Mouse (Mus musculus) stomach, postnatal 0 days (tissue): Measurements from ENCODE around the gene Ggt6. TPM values are rescaled to one million over a fixed set of nuclear protein-coding genes. Genes with fewer than 3 reads are reported as not detected.

Experiments used
- ATAC-seq: fragments of 200-750 bp; cut with Nextera tagmentation; 2 replicates; pipeline ENCODE4 v1.8.0; 2017; ENCODE audit not compliant: low FRiP score, low TSS enrichment
- DNase-seq: peaks from one replicate; pipeline ENCODE4 v3.0.0-alpha.2; 2016; ENCODE audit warnings: low spot score
- H3K27ac ChIP-seq: fragments of 300-500 bp; sonication (generic); replicated peaks from 2 replicates; pipeline ENCODE4 v1.5.1; 2014; ENCODE audit warnings: mild to moderate bottlenecking, control low read depth
- H3K27me3 ChIP-seq: fragments of 300-500 bp; sonication (generic); 2 replicates; pipeline ENCODE4 v1.6.1; 2014; ENCODE audit warnings: low read length; ENCODE audit not compliant: control insufficient read depth, insufficient read depth
- H3K36me3 ChIP-seq: fragments of 300-500 bp; sonication (generic); 2 replicates; pipeline ENCODE4 v1.6.1; 2014; ENCODE audit warnings: low read length, mixed read lengths; ENCODE audit not compliant: control insufficient read depth, insufficient read depth
- H3K4me1 ChIP-seq: fragments of 300-500 bp; sonication (generic); replicated peaks from 2 replicates; pipeline ENCODE4 v1.6.1; 2014; ENCODE audit warnings: antibody characterized with exemption; ENCODE audit not compliant: control insufficient read depth, insufficient read depth
- H3K4me2 ChIP-seq: fragments of 300-500 bp; sonication (generic); replicated peaks from 2 replicates; pipeline ENCODE4 v1.6.1; 2014; ENCODE audit warnings: low read depth, mild to moderate bottlenecking, control low read depth, moderate library complexity
- H3K4me3 ChIP-seq: fragments of 300-500 bp; sonication (generic); 2 replicates; pipeline ENCODE4 v1.5.1; 2014; ENCODE audit warnings: low read depth, low read length, control low read depth
- H3K9ac ChIP-seq: fragments of 300-500 bp; sonication (generic); 2 replicates; pipeline ENCODE4 v1.6.1; 2014; ENCODE audit warnings: mild to moderate bottlenecking, low read length, control low read depth, mixed read lengths
- H3K9me3 ChIP-seq: fragments of 300-500 bp; sonication (generic); 2 replicates; pipeline ENCODE4 v1.6.1; 2016; ENCODE audit warnings: low read length; ENCODE audit not compliant: control insufficient read depth
- CTCF ChIP-seq: IDR thresholded peaks from 2 replicates; pipeline ENCODE4 v1.5.1; 2016; ENCODE audit warnings: antibody characterized with exemption, low read depth, mild to moderate bottlenecking, moderate library complexity
- EP300 ChIP-seq: optimal IDR thresholded peaks from 2 replicates; pipeline ENCODE3; 2016; ENCODE audit warnings: antibody characterized with exemption
- WGBS: fragments of 180-500 bp; shearing (Covaris S2); extraction: QIAGEN DNeasy Blood & Tissue Kit; methylation state at CpG from one replicate; pipeline ENCODE4 v1.1.7; 2014; 5-methylcytosine and 5-hydroxymethylcytosine counted together
- polyA plus RNA-seq: library from polyadenylated mRNA; unstranded; fragments of >200 nt; fragmentation: Nextera tagmentation; extraction: Ambion mirVana; gene quantifications from 2 replicates; pipeline ENCODE4 v1.2.1, GENCODE M21; 2015

Ggt6 gene
- polyA plus RNA-seq, 1 experiment from 2014 or later: 13.0 TPM

- no peaks in the 10 kb centered on the region for H3K36me3 ChIP-seq
- no peak overlapping the region for H3K4me2 ChIP-seq
- TF ChIP-seq EP300: no peak
- TF ChIP-seq CTCF: no peak
- H3K27ac ChIP-seq: no peak overlapping the region
- 83% methylated on average over 6 of the region's 6 CpGs for WGBS
- H3K4me1 ChIP-seq: no peaks in the 10 kb centered on the region
- no peak overlapping the region for H3K4me3 ChIP-seq
- ATAC-seq (no peak), DNase-seq (no peak)
- H3K9ac ChIP-seq: no peak overlapping the region
- H3K27me3 ChIP-seq: no peaks in the 10 kb centered on the region
- H3K9me3 ChIP-seq: no peaks in the 10 kb centered on the region
Measured at GRCm38 (mm10) chr11:72419006-72419405, 16.3 kb upstream of the Ggt6 start.

DNA sequence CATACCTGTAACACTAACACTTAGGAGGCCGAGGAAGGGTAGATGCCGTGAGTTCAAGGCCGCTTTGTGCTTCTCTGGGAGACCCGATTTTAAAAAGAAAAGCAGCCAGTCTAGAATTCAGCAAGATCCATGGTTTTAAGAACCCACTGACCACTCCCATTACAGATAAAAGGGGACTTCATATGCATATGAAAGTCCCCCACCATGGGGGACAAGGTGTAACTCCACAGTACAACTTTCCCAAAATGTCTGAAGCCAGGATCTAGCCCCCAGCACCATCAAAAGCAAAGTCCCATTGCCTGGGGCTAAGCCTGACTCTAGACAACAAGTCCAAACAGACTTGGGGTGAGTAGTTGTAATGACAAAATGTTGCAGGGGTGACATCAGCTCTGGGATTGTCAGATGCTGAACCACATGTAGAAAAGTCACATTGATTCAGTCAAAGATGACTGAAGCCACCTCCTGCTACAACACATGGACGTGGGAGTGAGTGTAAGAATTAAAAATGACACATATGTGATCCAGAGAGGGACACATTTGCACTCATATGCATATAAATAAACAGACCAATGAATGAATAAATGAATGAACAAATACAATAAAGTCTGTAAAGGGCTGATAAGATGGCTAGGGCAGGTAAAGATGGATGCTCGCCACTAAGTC, 14.7 kb upstream of the Ggt6 start:
- Histone ChIP-seq H3K36me3 (no peaks in the 10 kb centered on the region), H3K4me2 (no peak overlapping the region), H3K27me3 (no peaks in the 10 kb centered on the region), H3K4me1 (no peaks in the 10 kb centered on the region), H3K4me3 (no peak overlapping the region), H3K27ac (no peak overlapping the region), H3K9me3 (no peaks in the 10 kb centered on the region), H3K9ac (no peak overlapping the region)
- no peak for TF ChIP-seq CTCF
- TF ChIP-seq EP300: no peak
- no peak for ATAC-seq
- WGBS: 84% methylated on average over 6 of the region's 6 CpGs
- DNase-seq: no peak

GRCm38 (mm10) chr11:72421518-72422278, 13.6 kb upstream of the Ggt6 start:
- Histone ChIP-seq H3K4me2 (no peak overlapping the region), H3K27ac (no peak overlapping the region), H3K9me3 (no peaks in the 10 kb centered on the region), H3K9ac (no peak overlapping the region), H3K4me1 (no peaks in the 10 kb centered on the region), H3K27me3 (no peaks in the 10 kb centered on the region), H3K36me3 (no peaks in the 10 kb centered on the region), H3K4me3 (no peak overlapping the region)
- TF ChIP-seq CTCF (no peak), EP300 (no peak)
- ATAC-seq (no peak), DNase-seq (no peak)
- 86% methylated on average over 11 of the region's 11 CpGs for WGBS

DNA sequence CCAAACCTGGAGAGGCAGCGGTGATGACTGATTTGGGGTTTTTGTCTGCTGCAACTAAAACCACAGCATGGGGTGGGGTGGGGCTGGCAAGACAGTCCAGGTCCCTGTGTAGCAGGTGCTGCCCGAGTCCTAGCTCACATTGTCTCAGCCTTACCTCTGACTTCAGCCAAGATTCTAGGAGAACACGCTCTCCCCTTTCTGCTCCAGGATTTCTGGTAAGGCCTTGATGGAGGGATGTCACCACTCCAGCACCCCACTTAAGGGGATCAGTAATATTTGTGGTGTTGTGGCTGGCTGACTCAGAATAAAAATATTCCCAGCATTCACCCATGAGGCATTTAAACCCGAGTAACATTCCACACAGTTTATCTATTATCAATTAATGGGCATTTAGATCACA, 11.6 kb upstream of the Ggt6 start:
- DNase-seq (no peak), ATAC-seq (no peak)
- H3K27me3 ChIP-seq: no peaks in the 10 kb centered on the region
- TF ChIP-seq CTCF (no peak), EP300 (no peak)
- H3K4me3 ChIP-seq: no peak overlapping the region
- no peak overlapping the region for H3K27ac ChIP-seq
- H3K4me2 ChIP-seq: no peak overlapping the region
- no peaks in the 10 kb centered on the region for H3K9me3 ChIP-seq
- H3K36me3 ChIP-seq: no peaks in the 10 kb centered on the region
- no peaks in the 10 kb centered on the region for H3K4me1 ChIP-seq
- no peak overlapping the region for H3K9ac ChIP-seq
- 69% methylated on average over 4 of the region's 4 CpGs for WGBS

DNA sequence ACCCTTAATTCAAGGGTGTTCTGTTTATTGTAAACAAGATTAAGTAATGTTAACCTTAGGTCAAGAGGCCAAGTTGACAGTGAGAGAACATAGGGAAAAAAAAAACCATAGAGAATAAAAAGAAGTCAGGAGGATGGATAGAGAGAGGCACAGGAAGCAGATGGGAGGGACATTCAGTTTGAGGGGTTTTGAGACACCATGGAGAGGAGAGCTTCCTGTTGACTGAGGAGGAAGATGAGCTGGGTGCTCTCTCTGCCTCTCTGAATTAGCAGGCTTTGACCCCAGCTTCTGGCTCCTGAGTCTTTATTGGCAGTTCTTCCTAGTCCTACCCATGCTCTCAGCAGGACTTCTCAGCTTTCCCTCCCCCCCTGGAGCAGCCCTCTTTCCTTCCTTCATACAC, 10.1 kb upstream of the Ggt6 start:
- Histone ChIP-seq H3K27me3 (no peaks in the 10 kb centered on the region), H3K36me3 (no peaks in the 10 kb centered on the region), H3K4me2 (no peak overlapping the region), H3K4me1 (no peaks in the 10 kb centered on the region), H3K27ac (no peak overlapping the region), H3K9me3 (no peaks in the 10 kb centered on the region), H3K9ac (no peak overlapping the region), H3K4me3 (no peak overlapping the region)
- DNase-seq (no peak), ATAC-seq (no peak)
- TF ChIP-seq EP300 (no peak), CTCF (no peak)

DNA sequence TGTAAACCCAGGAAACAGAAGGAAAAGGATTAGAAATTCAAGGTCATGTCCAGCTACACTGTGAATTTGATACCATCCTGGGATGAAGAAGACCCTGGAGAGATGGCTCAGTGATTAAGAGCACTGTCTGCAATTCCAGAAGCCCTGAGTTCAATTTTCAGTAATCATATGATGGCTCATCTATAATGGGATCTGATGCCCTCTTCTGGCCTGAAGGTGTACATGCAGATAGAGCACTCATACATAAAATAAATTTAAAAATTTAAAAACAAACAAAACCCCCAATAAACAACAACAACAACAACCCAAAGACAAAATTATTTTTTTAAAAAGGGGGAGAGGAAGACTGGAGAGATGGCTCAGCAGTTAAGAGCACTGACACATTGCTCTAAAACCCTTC, 8.4 kb upstream of the Ggt6 start:
- DNase-seq (no peak), ATAC-seq (no peak)
- H3K27ac ChIP-seq: no peak overlapping the region
- H3K4me3 ChIP-seq: no peak overlapping the region
- H3K27me3 ChIP-seq: no peaks in the 10 kb centered on the region
- no peak overlapping the region for H3K4me2 ChIP-seq
- no peaks in the 10 kb centered on the region for H3K4me1 ChIP-seq
- no peak overlapping the region for H3K9ac ChIP-seq
- no peaks in the 10 kb centered on the region for H3K9me3 ChIP-seq
- TF ChIP-seq CTCF (peak; percentile 65), EP300 (no peak)
- no peaks in the 10 kb centered on the region for H3K36me3 ChIP-seq
